Mouse (Mus musculus) thymus, adult 2 months (tissue): Measurements from ENCODE around the gene Hcrtr1.

Experiments used
- CTCF ChIP-seq: fragments of 200-500 bp; IDR thresholded peaks from 2 replicates; pipeline ENCODE4 v1.5.1; 2012; ENCODE audit warnings: mild to moderate bottlenecking, control low read depth, low read length, moderate library complexity, borderline replicate concordance; ENCODE audit not compliant: control insufficient read depth, poor library complexity, insufficient read depth; ENCODE audit errors: extremely low read depth
- POLR2A ChIP-seq: fragments of 200-500 bp; IDR thresholded peaks from 2 replicates; pipeline ENCODE4 v1.6.1; 2012; ENCODE audit warnings: mild to moderate bottlenecking, low read length, control low read depth, moderate library complexity; ENCODE audit not compliant: control insufficient read depth, poor library complexity, insufficient read depth; ENCODE audit errors: extremely low read depth

DNA sequence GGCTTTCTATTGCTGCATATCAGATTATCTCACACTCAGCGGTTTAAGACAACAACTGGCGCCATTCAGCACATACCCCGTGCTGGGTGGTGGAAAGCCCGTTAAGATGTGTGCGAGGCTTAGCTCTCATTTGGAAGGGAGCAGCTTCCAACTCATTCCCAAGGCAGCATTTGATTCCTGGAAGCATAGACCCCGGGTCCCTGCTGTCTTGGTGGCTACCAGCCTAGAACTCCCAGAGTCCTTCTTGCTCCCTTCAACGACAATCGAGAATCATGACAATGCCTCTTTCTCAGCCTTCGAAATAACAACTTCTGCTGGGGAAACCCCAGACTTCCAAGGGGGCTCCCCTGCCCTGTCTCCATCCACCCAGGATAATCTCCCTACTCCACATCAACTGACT is 47.3 kb upstream of the Hcrtr1 start:
- no peak for TF ChIP-seq CTCF
- no peak for TF ChIP-seq POLR2A
